Mouse (Mus musculus) kidney, postnatal 4 days (tissue): ENCODE data around the gene Rab11a.
A peak's percentile ranks its signal among the peaks of the same experiment; 100 is the strongest.

ENCODE experiments used
- DNase-seq, 2 experiments: peaks; one replicate each; pipeline ENCODE4 v3.0.0; 2021; ENCODE audit warnings: mixed read lengths in 2 of 2

Gene Rab11a

DNA sequence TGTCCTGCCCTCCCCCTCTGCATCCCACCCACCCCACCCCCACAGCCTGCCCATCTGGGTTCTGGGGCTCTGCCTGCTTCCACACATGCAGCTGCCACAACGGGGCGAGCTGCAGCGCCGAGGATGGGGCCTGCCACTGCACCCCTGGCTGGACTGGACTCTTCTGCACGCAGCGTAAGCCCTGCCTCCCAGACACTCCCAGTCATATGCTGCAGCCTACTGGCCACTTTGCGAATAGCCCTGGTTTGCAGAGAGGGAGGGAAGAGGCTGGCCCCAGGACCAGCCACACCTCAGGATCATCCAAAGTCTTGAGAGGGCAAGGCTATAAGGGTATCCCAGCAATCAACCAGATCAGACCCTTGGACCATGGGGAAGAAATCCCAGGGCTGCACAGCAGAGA is 46.4 kb downstream of the Rab11a start:
- DNase-seq = peak; percentile 84 to 88

DNA sequence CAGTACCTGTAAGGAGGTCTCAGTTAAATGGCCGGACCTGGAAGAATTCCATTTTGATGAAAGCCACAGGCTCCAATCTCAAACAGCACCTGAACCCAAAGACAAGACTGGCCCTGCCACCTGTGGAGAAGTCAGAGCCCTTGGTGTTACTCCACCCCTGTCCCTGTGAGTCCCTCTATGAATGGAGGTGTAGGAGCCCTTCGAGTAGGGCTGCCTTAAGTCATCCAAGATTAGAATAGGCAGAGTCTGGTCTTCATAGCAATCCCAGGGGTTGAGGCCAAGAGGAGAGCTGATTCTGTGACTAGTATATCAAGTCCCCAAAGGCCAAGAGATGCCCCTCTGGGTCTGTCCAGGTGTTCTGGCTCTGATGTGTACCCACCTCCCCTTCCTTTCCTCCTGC is 46.8 kb downstream of the Rab11a start:
- DNase-seq = no peak

DNA sequence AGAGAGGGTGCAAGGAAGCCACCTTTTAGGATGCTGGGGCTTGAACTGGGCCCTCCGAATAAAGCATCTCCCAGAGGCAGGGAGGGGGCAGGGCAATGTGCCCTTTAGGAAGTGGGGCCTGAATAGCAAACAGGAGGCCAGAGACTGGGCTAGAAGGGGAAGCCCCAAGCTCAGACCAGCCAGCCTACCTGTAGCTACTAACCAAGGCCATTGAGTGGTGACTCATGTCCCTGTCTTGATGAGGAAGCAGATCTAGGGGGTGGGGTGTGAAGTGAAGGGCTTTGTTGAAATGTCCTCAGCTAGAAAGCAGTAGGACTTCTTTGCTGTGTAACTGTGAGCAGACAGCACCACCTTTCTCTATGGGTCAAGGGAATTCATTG is 49.6 kb downstream of the Rab11a start:
- DNase-seq = peak in 1 of 2 experiments; percentile 36

DNA sequence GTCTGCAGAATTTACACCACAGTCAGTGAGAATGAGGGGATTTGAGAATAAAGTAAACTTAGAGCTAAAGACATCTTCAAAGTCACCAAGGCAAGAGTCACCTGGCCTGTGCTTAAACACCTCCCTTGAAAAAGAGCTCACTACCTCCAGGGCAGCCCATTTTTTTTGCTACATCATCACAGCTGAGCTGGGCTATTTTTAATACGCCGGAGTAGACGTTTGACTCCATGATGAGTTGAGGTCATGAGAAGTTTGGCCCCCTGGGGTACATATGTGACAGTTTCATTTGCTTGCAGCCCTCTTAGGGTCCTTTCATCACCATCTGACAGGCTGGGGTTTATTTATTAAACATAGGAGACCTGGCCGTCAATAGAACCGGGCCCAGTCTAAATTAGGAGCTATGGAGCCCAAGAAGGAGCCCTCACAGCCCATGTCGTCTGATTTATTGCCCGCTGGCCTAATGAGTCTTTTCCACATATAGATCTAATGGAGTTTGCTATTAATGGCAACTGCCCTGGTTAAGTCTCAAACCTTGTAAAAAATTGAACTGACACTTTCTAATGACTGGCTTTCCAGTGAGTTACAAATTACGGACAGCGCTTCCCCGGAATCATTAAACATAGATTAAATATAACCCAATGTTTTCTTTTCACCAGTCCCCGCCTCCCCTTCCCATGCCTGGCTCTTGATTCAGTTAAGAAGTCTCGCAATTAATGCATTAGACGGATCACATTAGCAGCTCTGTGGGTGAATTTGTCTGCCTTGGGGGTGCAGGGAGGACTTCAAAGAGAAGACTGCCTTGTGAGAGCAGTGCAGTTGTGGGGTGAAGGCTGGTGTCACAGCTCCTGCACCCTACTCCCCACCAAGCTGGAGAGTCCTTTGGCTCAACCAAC is 50.2 kb downstream of the Rab11a start:
- DNase-seq = peak in 1 of 2 experiments; percentile 46

DNA sequence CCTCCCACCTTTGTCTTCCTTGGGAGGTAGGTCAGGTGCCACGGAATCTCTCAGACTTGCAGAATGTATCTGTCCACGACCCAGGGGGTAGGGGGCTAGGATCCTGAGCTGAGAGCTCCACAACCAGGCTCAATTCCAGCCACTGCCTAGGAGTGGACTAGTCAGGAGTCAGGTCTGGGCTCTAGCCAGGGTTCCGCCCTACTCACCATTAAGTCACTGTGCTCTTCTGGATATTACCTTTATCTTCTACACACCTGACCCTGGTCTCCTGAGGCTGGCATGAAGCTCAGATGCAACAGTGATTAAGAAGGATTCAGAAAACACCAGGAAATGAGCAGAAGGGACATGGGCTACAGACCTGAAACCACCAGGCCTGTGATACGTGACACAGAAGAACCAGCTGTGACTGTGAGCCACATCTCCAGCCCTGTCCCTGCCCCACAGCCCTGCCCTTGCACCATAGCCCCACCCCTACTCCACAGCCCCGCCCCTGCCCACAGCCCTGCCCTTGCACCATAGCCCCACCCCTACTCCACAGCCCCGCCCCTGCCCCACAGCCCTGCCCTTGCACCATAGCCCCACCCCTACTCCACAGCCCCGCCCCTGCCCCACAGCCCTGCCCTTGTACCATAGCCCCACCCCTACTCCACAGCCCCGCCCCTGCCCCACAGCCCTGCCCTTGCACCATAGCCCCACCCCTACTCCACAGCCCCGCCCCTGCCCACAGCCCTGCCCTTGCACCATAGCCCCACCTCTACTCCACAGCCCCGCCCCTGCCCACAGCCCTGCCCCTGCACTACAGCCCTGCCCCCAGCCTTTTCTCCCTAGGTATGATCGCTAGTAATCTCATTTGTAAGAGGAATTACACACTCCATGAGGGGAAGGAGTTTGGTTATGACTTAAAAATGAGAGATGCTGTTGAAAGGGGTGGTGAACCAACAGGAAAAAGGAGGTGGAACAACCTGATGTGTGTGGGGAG is 65.9 kb downstream of the Rab11a start:
- peak; percentile 53 to 68 for DNase-seq

DNA sequence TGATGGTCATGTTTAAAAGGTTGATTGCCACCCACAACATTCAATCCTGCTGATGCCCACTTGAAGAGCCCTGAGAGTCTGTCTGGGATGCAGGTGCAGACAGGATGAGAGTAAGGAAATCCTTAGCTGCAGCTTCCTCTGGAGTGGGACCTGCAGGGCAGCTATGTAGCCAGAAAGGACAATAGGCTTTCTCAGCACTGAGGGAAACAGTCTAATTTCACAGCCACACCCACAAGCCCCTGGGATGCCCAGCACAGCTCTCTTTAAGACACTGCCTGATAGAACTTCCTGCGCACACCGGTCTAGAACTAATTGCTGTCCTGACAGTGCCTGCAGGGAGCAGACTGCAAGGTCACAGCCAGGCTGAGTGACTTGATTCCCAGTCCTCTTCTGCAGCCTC is 69.6 kb downstream of the Rab11a start:
- no peak for DNase-seq

DNA sequence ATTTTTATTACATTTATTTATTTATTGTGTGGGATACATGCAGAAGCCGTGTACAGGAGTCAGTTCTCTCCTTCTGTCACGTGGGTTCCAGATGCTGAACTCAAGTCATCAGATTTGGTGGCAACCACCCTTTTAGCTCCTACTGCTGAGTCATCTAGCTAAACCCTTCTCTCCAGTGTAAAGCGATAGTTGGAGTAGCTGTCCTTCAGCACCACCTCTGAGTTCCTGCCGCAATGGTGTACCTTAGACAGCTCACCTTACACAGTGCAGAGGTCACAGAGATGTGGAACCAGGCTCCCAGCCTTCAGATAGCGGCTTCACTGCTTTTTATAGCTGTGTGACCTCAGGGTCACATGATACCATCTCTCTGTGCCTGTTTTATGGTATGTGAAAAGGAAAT is 70.0 kb downstream of the Rab11a start:
- peak; percentile 54 to 68 for DNase-seq

DNA sequence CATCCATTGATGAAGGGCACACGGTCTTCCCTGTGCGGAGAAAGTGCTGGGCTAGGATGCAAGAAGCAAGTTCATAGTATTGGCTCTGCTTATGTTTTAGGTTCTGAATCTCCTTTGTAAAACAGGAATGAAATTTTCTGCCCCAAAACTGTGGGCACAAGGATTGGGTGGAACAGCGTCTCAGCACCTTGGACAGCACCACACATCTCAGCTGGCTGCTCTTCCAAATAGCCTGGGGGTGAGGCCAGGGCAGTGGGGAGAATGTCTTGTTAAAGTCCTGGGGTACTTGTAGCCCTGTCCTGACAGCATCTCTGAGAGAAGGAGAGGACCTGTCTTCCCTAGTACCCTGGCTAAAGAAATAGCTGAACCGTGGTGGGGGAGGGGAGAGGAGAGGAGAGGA is 71.0 kb downstream of the Rab11a start:
- peak; percentile 77 to 78 for DNase-seq
